Mouse (Mus musculus) MEL (cell line): ENCODE data around the gene Map7d1.
A peak's percentile ranks its signal among the peaks of the same experiment; 100 is the strongest.

Experiments
- CTCF ChIP-seq, 3 experiments: IDR thresholded peaks in 2 of 3; conservative IDR thresholded peaks in 1 of 3; 2 replicates each; pipeline ENCODE4 v1.5.1; 2011 to 2012; ENCODE audit warnings: low read length in 3 of 3, low read depth in 2 of 3, mild to moderate bottlenecking in 2 of 3, improper control_type of control experiment in 1 of 3, inconsistent platforms in 1 of 3, mixed read lengths in 1 of 3, moderate library complexity in 1 of 3; ENCODE audit not compliant: control insufficient read depth in 1 of 3, insufficient read depth in 1 of 3, poor library complexity in 1 of 3, severe bottlenecking in 1 of 3
- E2F4 ChIP-seq: IDR thresholded peaks from 2 replicates; pipeline ENCODE4 v1.6.1; 2011; ENCODE audit warnings: low read depth, low read length, improper control_type of control experiment, borderline replicate concordance
- JUND ChIP-seq: IDR thresholded peaks from 2 replicates; pipeline ENCODE4 v1.6.1; 2011; ENCODE audit warnings: low read depth, mild to moderate bottlenecking, improper control_type of control experiment, low read length
- POLR2A ChIP-seq, 2 experiments: IDR thresholded peaks; 2 replicates each; pipeline ENCODE4 v1.6.1; 2011 to 2012; ENCODE audit warnings: low read length in 2 of 2, mild to moderate bottlenecking in 2 of 2, control low read depth in 1 of 2, improper control_type of control experiment in 1 of 2, low read depth in 1 of 2, moderate library complexity in 1 of 2; ENCODE audit not compliant: control insufficient read depth in 1 of 2, insufficient read depth in 1 of 2, poor library complexity in 1 of 2
- RCOR1 ChIP-seq: IDR thresholded peaks from 2 replicates; pipeline ENCODE4 v1.6.1; 2012; ENCODE audit warnings: low read depth, mild to moderate bottlenecking, inconsistent platforms, low read length, improper control_type of control experiment
- TCF12 ChIP-seq: IDR thresholded peaks from 2 replicates; pipeline ENCODE4 v1.6.1; 2014; ENCODE audit warnings: low read depth, mild to moderate bottlenecking, inconsistent platforms, low read length, improper control_type of control experiment, moderate library complexity
- ZNF384 ChIP-seq: IDR thresholded peaks from 2 replicates; pipeline ENCODE4 v1.6.1; 2012; ENCODE audit warnings: low read depth, mild to moderate bottlenecking, inconsistent platforms, low read length, improper control_type of control experiment

- TF ChIP-seq POLR2A (IDR thresholded peaks at IDR 0.05; ENCODE audit: control insufficient read depth in 1 of 2, insufficient read depth in 1 of 2, low read depth in 1 of 2, low read length in 2 of 2, poor library complexity in 1 of 2) (no peak), CTCF (IDR thresholded peaks at IDR 0.05 in 2 of 3, conservative IDR thresholded peaks at IDR 0.05 in 1 of 3; ENCODE audit: control insufficient read depth in 1 of 3, insufficient read depth in 1 of 3, low read depth in 2 of 3, low read length in 3 of 3, poor library complexity in 1 of 3, severe bottlenecking in 1 of 3) (peak; percentile 39 to 53 (median 39)), TCF12 (no peak), ZNF384 (no peak), RCOR1 (no peak), JUND (no peak), E2F4 (no peak)
Measured at GRCm38 (mm10) chr4:126303877-126304276, 47.7 kb upstream of the Map7d1 start.
